Mouse (Mus musculus): ENCODE measurements around the gene Lsg1. TPM values are rescaled to one million over a fixed set of nuclear protein-coding genes. Genes with fewer than 3 reads are reported as not detected.

Gene Lsg1
- 94.6 TPM for total RNA-seq (2023)

GRCm38 (mm10) chr16:30587494-30588327 lies at the start of gene Lsg1:
Gene Lsg1 (minus strand): TSS chr16:30587592.

DNA sequence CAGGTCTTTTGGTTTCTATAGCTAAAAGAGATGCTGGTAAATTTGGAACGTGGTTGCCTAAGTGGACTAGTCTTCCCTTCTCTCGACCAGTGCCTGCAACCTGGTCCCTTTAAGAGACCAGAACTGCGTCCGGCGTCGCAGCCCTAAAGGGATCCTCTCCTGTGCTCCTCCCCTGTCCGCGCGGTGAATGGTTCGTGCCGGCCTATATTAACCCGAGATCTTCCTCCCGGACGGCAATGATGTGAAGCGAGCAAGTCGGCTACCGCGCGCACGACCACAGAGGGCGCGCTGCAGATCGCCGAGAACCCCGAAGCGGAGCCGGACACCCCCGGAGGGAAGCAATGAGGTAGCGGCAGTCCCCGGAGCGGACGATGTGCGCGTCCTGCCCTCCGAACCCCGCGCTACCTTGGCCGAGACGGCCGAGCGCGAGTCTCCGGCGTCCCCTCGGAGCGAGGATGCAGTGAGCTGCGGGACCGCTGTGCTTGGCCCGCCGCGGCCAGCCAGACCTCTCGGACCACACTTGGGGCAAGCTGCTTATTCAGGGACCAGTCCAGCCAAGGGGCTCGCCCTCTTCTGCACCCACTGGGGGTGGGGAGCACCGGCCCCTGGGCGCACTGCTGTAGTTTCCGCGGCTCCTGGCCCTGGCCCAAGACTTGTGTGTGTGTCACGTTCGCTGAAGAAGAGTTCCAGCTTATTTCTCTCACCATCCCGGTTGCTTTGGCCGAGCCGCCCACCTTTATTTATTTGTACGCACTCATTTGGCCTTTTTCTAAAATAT lies 12.3 kb upstream of the Lsg1 start, which contains the start of gene Fam43a:
Fam43a (plus strand) TSS at position 233 of the 778 bp plus-strand sequence.

DNA sequence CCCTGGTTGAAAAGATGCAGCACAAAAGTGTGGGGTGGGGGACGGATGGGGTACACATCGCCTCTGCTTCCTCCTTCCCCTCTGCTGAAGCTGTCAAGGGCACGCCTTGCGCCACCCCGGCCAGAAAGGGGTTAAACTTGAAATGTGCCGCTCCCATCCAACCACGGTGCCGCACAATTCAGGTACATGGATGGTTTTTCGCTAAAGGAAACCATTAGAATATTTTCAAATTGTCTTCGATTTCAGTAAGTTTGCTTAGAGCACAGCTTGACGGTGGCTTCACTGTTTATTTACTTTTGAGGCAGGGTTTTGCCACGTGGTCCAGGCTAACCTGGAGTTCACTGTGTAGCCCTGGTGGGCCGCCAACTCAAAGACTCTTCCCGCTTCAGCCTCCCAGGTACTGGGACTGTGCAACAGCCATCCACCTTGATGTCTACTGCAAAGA lies 36.6 kb downstream of the Lsg1 start, which contains the start of gene Tmem44:
Tmem44 (minus strand) TSS at position 95 of the 445 bp plus-strand sequence.

Other genes starting within 250 kb of the Lsg1 start
- gene Atp13a3, start 181.6 kb downstream of the Lsg1 start, total RNA-seq (2023), result 106 TPM
- gene Tmem44, start 36.8 kb downstream of the Lsg1 start, total RNA-seq (2023), result 0.18 TPM
- 21.6 TPM for gene Fam43a, start 12.1 kb upstream of the Lsg1 start, total RNA-seq (2023)